Mouse (Mus musculus) 3T3-L1 (cell line): ENCODE measurements around the gene Tbc1d16.
"Not testable (repeated sequence)": the region's sequence is repeated elsewhere in the genome, so short reads cannot be mapped to it uniquely, and the experiment has no call there.

ENCODE experiments used
- DNase-seq: peaks from one replicate; pipeline ENCODE4 v3.0.0-alpha.2; 2015; ENCODE audit warnings: low read depth, low spot score

Gene Tbc1d16

DNA sequence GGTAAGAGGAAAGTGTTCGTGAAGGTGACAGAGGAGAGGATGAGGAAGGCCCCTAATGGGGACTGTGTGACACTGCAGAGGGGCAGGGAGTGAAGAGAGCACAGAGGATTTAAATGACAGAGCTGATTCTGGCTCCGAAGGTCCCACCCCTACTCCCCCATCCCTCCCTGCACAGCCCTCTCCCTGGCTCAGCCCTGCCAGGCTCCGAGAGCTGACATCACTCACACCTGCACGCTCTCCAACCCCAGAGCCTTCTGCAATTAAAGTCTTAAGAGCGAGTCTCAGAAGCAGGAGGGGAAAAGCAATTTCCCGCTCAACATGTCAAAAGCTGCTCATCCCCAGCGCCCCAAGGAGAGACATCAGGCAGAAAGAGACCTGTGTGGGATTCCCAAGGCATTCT is 109.4 kb downstream of the Tbc1d16 start:
- no peak for DNase-seq

DNA sequence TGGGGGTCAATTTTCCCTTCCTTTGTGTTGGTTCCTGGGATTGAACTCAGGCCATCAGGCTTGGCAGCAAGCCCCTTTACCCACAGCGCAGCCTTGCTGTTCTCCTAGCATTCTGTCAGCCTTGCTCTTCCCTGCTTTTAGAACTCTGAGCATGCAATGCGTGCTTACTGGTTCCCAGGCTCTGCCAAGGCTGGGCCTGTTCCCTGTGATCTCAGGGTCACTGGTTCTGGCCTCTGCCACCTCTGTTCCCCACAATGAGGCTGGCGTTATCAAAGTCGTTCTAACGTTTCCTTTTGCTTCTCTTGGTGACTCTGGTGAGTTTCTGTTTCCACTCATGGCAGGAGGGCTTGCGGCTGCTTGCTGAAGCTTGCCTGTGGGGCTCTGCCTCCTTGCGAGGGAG is 110.4 kb downstream of the Tbc1d16 start:
- no peak for DNase-seq

DNA sequence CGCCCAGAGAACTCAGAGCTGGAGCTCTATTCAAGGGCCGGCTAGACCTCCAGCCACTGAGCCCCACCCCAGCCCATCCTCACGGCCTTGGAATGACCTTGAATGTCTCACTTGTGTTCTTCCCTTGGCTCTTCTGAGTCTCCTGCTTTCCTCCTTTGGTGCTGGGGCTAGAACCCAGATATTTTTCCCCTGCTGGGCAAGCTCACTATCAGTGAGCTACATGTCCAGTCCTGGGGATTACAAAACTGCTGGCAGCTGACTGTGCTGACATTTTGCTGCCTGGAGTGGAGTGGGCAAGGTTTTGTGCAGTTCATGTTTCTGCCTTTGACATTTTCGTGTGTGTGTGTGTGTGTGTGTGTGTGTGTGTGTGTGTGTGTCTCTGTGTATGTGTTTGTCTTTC is 111.3 kb downstream of the Tbc1d16 start:
- no peak for DNase-seq

DNA sequence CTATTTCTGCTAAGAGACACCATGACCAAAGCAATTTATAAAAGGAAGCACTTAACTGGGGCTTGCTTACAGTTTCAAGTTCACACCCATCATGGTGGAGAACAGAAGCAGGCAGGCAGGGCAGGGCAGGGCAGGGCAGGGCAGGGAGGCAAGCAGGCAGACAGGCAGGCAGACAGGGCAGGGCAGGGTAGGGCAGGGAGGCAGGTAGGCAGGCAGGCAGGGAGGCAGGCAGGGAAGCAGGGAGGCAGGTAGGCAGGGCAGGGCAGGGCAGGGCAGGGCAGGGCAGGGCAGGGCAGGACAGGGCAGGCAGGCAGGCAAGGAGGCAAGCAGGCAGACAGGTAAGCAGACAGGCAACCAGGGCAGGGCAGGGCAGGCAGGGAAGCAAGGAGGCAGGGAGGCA is 115.6 kb downstream of the Tbc1d16 start:
- no peak for DNase-seq

DNA sequence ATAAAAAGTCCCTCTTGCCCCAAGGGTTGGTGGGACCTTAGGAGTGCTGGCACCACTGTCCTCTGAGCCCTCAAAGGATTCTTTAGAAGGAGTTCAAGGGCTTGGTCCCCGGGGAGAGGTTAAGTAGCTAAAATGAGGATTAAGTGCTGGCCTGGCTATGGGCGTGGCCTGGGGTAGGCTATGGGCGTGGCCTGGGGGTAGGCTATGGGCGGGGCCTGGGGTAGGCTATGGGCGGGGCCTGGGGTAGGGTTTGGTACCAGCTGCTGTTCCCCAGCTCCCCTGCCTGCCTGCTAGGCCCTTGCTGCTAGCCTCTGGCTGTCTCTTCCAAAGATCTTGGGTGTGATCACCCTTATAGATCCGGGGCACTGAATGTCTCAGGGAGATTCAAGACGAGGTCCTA is 117.0 kb downstream of the Tbc1d16 start:
- DNase-seq, result no peak

DNA sequence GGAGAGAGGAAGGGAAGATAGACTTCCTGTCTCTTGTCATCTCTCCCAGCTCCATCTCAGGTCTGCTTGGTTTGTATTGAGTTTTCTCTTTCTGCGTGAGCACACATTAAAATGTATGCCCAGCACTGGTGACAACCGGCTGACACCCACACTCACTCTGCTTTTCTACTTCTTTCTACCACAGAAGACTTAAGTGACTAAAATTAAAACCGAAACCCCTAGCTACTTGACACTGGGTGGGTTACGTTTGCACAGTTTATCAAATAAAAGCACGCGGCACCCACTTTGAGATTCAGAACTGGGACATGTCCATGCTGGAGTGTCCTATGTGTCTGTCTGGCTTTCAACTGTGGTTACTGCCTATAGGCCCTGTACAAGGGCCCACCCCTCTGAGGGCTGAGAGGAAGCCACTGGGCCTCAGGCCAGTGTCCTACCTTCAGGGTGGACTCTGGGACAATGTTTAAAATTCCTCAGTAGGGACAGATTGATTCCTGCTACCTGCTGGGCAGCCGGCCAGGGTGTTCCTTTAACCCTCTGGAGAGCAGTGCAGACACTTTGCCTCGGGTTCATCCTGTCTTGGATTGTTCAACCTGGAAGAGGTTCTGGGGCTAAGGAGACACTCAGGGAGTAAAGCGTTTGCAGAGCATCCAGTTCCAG is 118.8 kb downstream of the Tbc1d16 start:
- DNase-seq, result no peak

DNA sequence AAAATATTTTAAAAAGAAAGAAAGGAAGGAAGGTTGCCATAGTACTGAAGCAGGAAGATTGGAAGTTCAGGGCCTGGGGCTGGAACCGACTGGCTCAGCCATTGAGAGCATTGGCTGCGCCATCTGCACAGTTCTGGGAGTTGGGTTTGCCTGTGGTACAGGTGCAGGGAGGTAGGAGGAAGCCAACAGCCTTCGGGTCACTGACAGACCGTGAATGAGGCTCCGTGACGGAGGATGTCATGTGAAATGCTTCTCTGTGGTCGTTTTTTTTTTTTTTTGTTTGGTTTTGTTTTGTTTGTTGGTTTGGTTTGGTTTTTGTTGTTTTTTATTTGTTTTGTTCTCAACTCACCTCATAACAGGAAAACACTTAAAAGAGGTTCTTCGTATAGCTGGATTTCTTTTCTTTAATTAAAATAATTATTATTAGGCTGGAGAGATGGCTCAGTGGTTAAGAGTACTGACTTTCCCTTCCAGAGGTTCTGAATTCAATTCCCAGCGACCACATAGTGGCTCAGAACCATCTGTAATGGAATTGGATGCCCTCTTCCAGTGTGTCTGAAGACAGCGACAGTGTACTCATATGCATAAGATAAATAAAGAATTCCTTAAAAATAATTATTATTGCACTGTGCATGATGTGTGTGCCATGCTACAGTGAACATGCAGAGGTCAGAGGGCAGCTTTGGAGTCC is 119.6 kb downstream of the Tbc1d16 start:
- no peak for DNase-seq

DNA sequence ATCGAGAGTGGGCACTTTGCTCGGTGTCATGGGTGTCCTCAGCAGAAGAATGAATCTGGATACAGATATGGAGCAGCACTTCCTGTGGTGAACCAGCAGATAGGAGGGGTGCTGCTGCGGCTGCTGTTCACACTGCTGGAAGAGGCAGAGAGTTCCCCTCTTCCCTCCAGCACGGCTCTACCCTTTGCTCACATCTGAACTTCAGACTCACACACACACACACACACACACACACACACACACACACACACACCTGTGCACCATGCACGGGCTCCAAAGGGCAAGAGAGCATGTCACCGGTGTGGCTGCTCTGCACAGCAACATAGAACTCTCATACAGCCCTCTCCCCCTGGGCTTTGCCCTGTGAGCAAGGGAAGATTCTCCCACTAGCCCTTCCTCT is 122.0 kb downstream of the Tbc1d16 start:
- DNase-seq, result no peak

DNA sequence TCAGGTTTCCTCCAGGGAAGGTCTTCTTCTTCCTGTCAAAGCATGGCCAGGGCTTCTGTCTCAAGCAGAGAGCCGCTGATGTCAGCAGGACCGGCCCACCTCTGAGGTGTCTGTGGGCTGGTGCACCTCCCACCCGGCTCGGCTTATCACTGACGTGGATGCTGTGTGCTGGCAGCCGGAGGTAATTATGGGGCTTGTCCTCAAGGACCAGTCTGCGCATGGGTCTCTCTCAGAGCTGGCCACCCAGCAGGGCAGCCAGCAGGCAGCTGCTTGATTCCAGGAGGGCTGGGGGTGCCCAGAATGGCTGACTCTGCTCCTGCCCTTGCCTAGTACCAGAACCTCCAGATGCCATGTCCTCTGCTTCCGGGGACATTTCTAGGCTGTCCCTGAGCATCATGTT is 122.6 kb downstream of the Tbc1d16 start:
- DNase-seq, result no peak

DNA sequence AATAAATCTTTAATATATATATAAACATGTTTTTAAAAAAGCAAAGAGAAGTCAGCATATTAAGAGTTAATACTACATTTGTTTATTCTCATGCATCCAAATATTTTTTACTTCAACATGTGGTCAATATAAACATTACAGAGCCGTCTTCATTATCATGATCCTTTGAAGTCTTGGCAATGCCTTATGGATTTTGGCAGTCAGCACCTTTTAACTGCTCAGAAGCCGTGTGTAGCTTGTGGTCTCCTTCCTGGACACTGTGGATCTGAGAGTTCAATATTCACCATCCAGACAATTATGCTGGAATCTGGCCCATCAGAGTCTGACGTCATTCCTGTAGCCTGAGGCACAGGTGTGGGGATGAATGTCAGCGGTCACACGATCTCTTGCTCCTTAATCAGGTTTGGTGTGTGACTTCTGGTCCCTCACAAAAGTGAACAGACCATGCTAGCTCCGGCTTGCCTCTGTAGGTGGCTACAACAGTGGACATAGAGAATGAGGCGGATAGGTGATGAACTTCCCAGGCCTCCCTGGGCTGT is 123.2 kb downstream of the Tbc1d16 start:
- no peak for DNase-seq

DNA sequence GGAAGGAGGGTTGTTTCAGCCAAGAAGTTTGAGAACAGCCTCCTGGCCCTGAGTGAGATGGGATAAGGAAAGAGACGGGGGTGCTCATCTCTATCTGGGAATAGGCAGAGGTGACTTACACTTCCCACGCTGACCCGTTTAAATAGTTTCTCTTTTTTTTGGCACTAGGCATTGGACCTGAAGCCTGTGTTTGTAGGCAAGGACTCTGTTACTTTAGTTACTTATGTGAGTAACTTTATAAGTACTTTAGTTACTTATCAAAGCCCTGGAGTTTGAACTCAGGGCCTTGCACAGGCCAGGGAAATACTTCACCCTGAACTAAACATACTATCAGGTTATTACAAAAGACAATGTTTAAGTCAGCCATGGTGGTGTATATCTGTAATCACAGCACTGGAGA is 124.3 kb downstream of the Tbc1d16 start:
- DNase-seq, result no peak

DNA sequence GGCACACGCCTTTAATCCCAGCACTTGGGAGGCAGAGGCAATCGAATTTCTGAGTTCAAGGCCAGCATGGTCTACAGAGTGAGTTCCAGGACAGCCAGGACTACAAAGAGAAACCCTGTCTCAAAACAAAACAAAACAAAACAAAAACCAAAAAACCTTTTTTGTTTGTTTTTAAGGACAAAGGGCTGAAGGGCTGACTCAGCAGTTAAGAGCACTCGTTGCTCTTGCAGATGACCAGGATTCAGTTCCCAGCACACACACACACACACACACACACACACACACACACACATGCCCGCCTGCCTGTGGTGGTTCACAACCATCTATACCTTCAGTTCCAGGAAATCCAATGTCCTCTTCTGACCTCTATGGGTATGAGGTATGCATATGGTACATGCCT is 127.9 kb downstream of the Tbc1d16 start:
- DNase-seq, result not testable (repeated sequence)

DNA sequence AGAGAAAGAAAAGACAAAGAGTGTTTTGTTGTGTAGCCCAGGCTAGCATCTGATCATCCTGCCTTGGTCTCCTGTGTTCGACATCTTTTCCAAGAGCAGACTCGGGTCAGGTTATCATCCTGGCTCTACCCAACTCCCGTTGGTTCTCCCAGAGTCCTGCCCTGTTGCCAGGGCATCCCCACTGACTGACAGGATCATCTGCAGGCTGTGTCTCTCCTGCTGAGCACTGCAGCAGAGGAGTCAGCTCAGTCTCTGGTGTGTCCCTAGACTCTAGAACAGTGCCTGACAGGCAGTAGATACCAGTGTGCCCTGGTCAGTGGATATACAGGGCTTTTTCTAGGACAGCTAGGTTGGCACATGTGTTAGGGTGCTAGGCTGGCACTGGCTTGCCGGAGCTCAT is 130.1 kb downstream of the Tbc1d16 start:
- DNase-seq, result no peak

DNA sequence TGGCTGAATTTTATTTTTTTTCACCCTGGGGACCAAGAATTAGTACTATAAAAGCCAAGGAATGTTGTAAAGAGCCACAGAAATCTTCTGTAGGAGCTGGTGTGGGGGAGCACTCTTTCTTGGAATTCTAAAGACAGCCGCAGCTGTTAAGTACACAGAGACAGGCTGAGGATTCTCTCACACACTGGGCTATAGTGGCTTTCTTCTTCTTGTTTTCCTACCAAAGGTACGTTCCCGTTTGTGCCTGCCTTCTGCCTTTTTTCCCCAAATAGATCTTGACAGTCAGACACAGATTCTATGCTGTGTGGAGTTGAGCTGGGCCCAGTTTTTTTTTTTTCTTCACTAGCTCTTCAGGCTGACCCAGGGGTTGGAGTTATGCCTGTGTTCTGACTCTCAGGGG is 132.9 kb downstream of the Tbc1d16 start:
- no peak for DNase-seq

DNA sequence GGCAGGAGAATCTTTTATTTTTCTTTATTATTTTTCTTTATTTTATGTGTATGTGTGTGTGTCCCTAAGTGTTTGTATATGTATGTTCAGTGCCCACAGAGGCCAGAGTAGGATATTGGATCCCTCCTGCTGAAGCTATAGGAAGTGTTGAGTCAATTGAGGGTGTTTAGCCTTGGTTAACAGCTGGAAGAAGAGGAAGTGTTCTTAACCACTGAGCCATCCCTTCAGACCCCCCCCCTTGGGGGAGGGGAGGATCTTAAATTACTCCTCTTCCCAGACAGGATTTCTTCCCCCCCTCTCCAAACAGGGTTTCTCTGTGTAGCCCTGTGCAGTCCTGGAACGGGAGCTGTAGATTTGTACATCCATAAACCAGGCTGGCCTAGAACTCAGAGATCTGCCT is 135.0 kb downstream of the Tbc1d16 start:
- DNase-seq, result no peak
